Mouse (Mus musculus) left cerebral cortex, adult 18-20 months (tissue): ENCODE measurements around the gene Bahd1. TPM values are rescaled to one million over a fixed set of nuclear protein-coding genes. Genes with fewer than 3 reads are reported as not detected.

Experiments
- DNase-seq, 2 experiments: peaks; one replicate each; pipeline ENCODE4 v3.0.0; 2021 to 2022; ENCODE audit warnings: low spot score in 2 of 2, mixed read lengths in 1 of 2
- long read RNA-seq, 2 experiments: library from polyadenylated mRNA; stranded (forward); transcript quantifications; one replicate each; pipeline ENCODE4 v2.0.0; 2021
- total RNA-seq, 2 experiments: library from RNA; stranded (reverse); gene quantifications; 2 replicates each; pipeline ENCODE4 v1.2.3; 2021

Bahd1 gene
- total RNA-seq: 10 to 100 TPM; 53.2 to 61.6 TPM
- long read RNA-seq, experiment 1, partial matches to known transcripts: 7 of 7 reads
- long read RNA-seq, experiment 1, other reads (novel, unspliced or antisense): 0 of 7 reads
- long read RNA-seq, experiment 2, partial matches to known transcripts: 0 of 2 reads
- long read RNA-seq, experiment 2, other reads (novel, unspliced or antisense): 2 of 2 reads

DNA sequence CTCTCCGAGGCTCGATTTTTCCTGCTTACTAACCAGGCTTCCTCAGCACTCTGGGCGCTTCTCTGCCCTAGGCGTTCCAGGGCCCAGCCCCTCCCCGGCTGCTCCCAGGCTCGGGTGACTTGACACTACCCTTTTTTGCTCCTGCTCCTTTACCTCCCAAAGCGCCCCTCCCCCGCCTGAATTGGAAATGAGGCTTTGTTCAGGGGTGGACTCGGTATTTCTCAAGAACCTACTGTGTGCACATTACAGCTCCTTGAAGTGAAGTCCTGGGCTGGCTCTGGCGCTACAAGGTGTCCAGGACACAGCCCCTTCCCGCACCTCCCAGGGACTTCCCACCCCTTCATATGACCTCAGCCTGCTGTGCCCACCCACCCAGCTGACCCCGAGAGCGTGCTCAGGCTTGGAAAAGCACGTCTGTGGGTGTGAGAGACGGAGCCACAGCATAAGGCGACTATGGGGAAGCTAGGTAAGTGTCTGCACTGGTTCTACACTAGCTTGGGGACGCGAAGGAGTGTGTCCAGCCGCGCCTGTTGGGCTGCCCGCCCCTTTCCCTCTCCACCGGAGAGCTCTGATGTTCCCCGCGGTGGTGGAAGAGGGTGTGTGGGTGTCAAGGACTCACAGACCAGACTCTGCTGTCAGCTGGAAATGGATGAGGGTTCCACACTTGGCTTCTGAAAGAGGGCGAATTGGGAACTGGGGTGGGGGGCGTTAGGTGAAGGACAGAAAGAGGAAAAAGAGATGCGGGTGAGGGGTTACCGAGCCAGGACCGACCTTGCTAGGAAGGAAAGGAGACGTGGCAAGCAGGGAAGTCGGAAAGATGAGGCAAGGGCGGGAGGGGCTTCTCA, at the start of gene Bahd1:
Gene Bahd1 (plus strand): TSS at position 397 of the 845 bp plus-strand sequence.
- DNase-seq: peak; percentile 39 to 68

- DNase-seq: no peak
Observed at GRCm38 (mm10) chr2:118851756-118852155, 48.4 kb upstream of the Bahd1 start.

- DNase-seq: peak; percentile 88 to 93
Observed at GRCm38 (mm10) chr2:118861454-118862339, 38.5 kb upstream of the Bahd1 start, which contains the start of gene Ivd. Ivd (plus strand) TSS chr2:118861954.

GRCm38 (mm10) chr2:118862340-118862675, 37.9 kb upstream of the Bahd1 start:
- no peak for DNase-seq

DNA sequence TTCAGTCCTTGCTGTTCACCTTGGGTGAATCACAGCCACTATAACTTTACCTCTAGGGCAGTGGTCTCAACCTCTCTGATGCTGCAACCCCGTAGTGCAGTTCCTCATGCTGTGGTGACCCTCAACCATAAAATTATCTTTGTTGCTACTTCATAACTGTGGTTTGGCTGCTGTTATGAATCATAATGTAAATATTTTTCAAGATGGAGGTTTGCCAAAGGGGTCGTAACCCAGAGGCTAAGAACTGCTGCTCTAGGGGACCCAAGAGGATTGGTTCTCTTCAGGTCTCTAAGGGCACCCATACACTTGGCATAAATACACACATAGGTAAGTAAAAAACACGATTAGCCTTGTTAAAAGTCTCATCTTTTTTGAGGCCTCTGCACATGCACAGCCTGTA, 29.6 kb upstream of the Bahd1 start:
- no peak for DNase-seq

DNA sequence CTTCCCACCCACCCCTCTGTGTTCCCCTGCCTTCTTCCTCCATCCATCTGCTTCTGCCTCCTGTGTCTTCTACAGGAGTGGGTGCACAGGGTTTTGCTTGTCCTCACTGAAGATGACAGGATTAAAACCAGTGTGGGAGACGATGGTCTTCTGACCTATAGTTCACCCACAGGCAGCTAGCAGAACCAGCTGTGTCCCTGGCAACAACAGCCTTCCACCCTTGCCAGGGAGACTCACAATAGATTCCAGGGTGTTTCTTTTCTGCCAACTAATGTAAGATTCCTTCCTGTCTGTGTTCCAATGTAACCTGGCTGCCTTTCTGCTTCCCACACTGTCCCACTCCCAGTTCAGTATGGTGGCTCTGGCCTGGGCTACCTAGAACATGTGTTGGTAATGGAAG, 29.1 kb upstream of the Bahd1 start:
- DNase-seq: no peak

GRCm38 (mm10) chr2:118873018-118873417, 27.2 kb upstream of the Bahd1 start:
- DNase-seq: no peak

DNA sequence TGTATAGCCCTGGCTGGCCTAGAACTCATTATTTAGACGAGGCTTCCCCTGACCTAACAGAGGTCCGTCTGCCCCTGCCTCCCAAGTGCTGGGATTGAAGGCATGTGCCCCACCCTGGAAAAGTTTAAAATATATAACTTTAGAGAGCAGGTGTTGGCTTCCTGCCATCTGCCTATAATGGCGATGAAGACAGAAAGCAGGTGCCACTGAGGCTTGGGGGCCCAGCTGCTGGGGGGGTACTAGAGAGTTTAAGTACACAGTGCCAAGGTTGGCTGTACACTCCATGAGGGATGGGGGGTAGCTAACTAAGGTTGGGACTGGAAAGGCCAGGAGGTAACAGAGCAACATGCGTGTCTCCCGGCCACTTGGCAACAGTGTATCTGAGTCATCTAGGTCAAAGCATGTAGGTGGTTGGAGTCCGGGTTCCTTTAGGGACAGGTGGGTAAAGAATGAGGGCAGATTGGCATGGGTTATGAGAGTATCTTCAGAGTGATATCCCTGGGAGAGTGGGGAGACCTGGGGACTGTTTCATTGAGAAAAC, 26.2 kb upstream of the Bahd1 start:
- DNase-seq: no peak

DNA sequence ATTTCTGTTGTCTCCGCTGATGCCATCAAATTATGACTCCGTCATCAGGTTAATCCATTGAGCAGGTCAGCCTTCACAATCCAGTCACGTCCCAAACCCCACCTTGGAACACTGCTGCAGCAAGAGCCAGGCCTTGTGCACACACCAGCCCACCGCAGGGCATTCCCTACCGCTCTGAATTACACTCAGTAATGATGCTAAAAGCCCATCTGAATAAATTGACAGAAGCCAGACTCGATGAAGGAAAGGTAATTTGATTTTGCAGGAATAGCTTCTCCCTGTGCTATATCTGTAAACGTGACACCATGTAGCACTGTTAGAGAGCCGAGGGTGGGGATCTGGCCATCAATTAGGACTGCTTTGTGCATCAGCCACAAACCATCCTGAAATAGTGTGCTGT, 24.9 kb upstream of the Bahd1 start:
- DNase-seq: no peak

DNA sequence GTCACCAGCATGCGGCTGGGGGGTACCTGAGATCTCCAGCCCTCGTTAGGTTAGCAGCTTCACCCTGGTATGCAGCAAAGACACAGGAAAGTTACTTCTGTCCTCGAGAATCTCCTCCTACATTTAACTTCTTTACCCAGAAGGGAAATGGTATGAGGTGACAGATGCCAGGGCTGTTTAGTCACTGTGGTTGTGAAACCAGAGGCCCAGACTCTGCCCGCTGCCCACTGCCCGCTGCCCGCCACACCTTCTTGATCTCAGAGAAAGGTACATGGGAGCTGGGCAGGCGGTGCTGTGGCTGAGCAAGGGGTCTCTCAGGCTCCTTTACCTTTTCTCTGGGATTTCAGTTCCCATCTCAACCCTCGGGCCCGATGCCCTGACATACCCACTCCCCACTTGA, 23.7 kb upstream of the Bahd1 start:
- no peak for DNase-seq

DNA sequence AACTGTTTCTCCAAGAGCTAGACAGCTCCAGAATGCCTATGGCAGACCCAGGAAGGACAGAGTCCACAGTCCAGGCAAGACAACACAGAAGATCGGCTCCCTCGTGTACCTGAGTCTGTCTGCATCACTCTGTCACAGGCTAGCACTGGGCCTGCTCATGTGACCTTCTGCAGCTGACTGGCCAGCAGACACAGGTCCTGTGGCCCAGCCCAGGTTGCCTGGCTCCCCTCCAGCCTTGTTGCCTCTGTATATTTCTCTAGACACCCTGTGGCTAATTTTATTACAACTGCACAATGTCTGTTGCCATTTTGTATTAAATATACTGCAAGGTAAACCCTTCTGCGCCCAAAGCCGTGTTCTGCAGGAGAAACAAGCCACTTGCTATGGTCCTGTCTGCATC, 19.2 kb upstream of the Bahd1 start:
- DNase-seq: no peak

GRCm38 (mm10) chr2:118881956-118882355, 18.2 kb upstream of the Bahd1 start:
- no peak for DNase-seq

GRCm38 (mm10) chr2:118882840-118883679, 17.1 kb upstream of the Bahd1 start:
- peak; percentile 91 to 93 for DNase-seq

DNA sequence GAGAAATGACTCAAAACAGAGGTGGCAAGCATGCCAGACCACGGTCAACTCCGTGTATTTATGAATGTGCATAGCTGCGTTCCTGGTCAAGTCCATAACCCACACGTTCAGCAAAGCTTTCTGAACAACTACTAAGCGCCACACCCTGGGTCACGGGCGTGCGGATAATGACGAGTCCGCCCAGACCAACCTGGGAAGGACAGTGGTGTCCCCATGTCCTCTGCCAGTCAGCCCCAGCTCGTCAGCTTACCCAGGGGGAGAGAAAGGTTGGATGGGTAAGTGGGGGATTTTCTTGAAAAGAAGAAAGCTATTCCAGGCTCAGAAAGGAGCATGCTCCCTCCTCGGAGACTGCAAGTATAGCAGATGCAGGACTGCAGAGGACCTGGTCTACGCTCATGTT, 12.7 kb upstream of the Bahd1 start:
- DNase-seq: no peak

GRCm38 (mm10) chr2:118887845-118888548, 12.2 kb upstream of the Bahd1 start:
- DNase-seq: no peak

DNA sequence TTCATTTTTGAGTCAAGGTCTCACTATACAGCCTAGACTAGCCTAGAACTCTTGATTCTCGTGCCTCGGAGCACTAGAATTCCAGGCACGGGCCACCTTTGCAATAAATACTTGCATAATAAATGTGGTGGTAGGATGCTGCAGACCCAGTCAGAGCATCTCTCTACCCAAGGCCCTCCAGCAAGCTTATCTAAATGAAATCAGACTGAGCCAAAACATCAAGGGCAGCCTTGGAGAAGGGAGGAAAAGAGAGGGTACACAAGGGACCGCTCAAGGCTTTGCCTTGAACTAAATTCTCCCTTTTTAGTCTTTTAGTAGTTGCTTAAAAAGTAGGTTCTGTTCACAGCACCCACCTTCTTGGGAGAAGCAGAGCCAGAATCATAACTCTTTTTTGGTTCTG, 9.0 kb upstream of the Bahd1 start:
- no peak for DNase-seq

DNA sequence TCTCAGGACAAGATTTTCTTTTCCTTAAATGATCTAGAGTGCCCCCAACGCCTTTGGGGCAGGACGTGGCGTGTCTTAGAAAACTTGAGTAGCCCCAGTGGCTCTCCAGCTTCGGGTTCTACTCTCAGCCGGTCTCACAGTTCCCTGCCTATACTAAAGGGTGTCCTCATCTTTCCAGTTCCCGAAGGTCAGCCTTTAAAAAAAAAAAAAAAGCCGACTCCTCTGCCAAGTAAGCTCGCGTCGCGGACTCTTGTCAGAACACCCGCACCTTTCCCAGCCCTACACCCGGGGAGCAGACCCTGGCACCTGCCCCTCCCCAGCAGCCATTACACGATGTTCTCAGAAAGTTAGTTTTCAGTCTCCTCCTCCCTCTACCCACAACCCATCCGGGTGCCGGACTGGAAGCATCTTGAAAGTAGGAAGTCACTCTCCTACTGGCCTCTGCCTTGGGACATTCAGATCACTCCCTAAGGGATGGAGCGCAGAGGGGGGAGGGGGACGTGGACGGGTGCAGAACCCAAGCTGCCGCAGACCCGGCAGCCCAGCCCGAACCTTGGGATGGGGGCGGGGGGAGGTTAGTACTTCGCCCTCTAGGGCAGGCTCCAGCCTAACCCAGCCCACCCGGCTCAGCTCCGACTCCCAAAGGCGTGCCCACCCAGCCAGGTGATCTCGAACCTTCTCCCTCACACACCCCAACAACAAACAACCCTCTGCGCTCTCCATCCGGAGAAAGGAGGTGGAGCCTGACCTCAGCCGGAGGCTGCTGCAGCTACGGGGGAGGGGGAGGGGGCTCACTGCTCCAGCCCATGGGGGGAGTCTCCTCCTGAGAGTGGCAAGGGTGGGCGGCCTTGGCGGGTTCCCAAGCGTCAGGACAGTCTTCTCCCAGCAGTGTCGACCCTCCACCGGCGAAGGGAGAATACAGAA, 3.9 kb upstream of the Bahd1 start:
- no peak for DNase-seq

GRCm38 (mm10) chr2:118896914-118897291, 3.3 kb upstream of the Bahd1 start:
- no peak for DNase-seq

- no peak for DNase-seq
Observed at GRCm38 (mm10) chr2:118897392-118897791, 2.8 kb upstream of the Bahd1 start.
